ENCODE assay signal across 10 mouse cellular contexts in the genomic region with DNA sequence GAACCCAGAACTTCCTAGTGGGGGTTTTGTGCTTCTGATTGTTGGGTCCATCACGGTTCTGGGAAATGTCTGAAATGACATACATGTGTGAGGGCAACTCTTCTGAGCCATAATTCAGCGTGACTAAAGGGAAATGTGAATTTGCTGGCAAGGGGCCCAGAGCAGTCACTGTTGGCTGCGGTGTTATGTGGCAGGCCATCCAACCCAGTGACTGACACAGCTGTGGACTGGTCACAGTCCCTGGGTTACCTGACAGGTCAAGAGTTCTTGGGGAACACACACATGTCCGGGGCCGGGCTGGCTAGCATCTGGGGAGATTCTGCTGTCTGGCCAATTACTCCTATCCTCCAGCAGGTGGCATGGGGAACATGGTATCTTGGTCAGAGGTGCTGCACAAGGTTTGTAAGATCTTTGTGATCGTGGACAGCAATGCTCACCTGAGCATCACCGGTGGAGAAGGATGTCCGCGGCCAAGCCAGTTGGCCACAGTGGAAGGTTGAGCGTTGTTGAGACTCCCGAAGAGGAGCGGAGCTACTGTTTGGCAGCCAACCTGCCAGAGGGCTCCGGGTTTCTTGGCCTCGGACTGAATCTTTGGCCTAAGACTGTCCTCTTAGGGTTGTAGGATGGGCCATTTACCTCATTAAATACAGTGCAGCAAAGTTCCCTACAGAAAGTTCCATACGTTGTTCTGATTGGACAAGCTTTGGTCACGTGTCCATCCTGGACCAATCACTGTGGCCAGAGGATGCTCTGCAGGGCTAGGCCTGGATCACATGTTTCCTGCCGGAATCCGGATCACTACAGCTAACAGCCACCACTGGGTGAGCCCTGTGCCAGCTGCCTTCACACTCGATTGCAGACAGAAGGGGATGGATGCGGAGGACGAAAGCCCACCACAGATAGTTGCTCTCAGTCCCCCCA. TPM values are rescaled to one million over a fixed set of nuclear protein-coding genes. Genes with fewer than 3 reads are reported as not detected.
DNase-seq lines count a peak whose midpoint lies in the region; TF ChIP-seq lines count a peak whose summit lies in the region.
"Had no signal": no experiment of that assay in that cellular context is flagged by ENCODE, and none has a peak within 500 bp of the region (broad histone marks: within the 10 kb centered on the region; RNA-seq: fewer than 3 reads in every experiment).

No protein-coding gene starts in this region.

- TF ChIP-seq CTCF in heart, adult 2 months (IDR thresholded peaks at IDR 0.05), result peak; percentile 64
- peak; percentile 60 for TF ChIP-seq CTCF in cortical plate, adult 2 months (IDR thresholded peaks at IDR 0.05; ENCODE audit: extremely low read depth, insufficient read depth, low read length)

- no peak overlapping the region for H3K27ac ChIP-seq in heart, adult 2 months
- no peak overlapping the region for H3K27ac ChIP-seq in cortical plate, adult 2 months (ENCODE audit: insufficient read depth, low read length)
- H3K27ac ChIP-seq: heart, embryonic 15.5 days; liver, embryonic 13.5 days had no signal

- H3K36me3 ChIP-seq in heart, adult 2 months (ENCODE audit: control insufficient read depth, insufficient read depth, low read length), result no peaks in the 10 kb centered on the region
- H3K36me3 ChIP-seq: heart, embryonic 15.5 days; liver, embryonic 13.5 days had no signal

- H3K9ac ChIP-seq in heart, adult 2 months (ENCODE audit: low read depth, low read length), result no peak overlapping the region
- H3K9ac ChIP-seq: heart, embryonic 15.5 days; liver, embryonic 13.5 days had no signal

- TF ChIP-seq POLR2A in heart, adult 2 months (IDR thresholded peaks at IDR 0.05; ENCODE audit: insufficient read depth, low read depth, low read length), result no peak
- no peak for TF ChIP-seq POLR2A in cortical plate, adult 2 months (IDR thresholded peaks at IDR 0.05; ENCODE audit: extremely low read depth, insufficient read depth, low read length)

- no peaks in the 10 kb centered on the region for H3K79me2 ChIP-seq in heart, adult 2 months (replicated peaks; ENCODE audit: control insufficient read depth, insufficient read depth, low read length)

- intact Hi-C loops in heart, adult 2 months (cut with DNase I), result loop anchor here (2.0 kb wide), 1 partner anchor 118 kb away; no protein-coding TSS in a partner anchor

- DNase-seq in heart, adult 2 months, result no peak
- no peak for DNase-seq in heart, adult 11 months
- DNase-seq in 3T3-L1 (ENCODE audit: low read depth, low spot score), result peak; percentile 47
- peak; percentile 93 for DNase-seq in R1 (ENCODE audit: low read depth, low spot score)
- DNase-seq in c-Kit-positive CD71-positive TER-119-positive erythroid progenitor cells, embryonic 14.5 days (ENCODE audit: low spot score), result no peak
- DNase-seq in frontal cortex, adult 2 months (ENCODE audit: extremely low spot score in 1 of 2, low spot score in 1 of 2), result no peak
- DNase-seq in layer of hippocampus, adult 8-10 months (ENCODE audit: low spot score in 2 of 2), result no peak
- DNase-seq: liver, embryonic 13.5 days had no signal

- no peaks in the 10 kb centered on the region for H3K27me3 ChIP-seq in heart, adult 2 months (ENCODE audit: control insufficient read depth, insufficient read depth, low read length)
- H3K27me3 ChIP-seq: heart, embryonic 15.5 days; liver, embryonic 13.5 days had no signal

- no peaks in the 10 kb centered on the region for H3K4me1 ChIP-seq in heart, adult 2 months (ENCODE audit: control insufficient read depth, insufficient read depth, low read length)
- no peaks in the 10 kb centered on the region; the same call in none of the 2 replicates for H3K4me1 ChIP-seq in cortical plate, adult 2 months (ENCODE audit: control insufficient read depth, insufficient read depth, low read length)
- H3K4me1 ChIP-seq: liver, embryonic 13.5 days had no signal

- WGBS in heart, adult 2 months, result 75% methylated on average over 21 of the region's 21 CpGs

- no peak for TF ChIP-seq EP300 in heart, adult 2 months (IDR thresholded peaks at IDR 0.05; ENCODE audit: insufficient read depth, low read depth, low read length)

- H3K4me3 ChIP-seq in heart, adult 2 months, result no peak overlapping the region
- H3K4me3 ChIP-seq in cortical plate, adult 2 months (ENCODE audit: insufficient read depth, low read length), result no peak overlapping the region
- H3K4me3 ChIP-seq: heart, embryonic 15.5 days; liver, embryonic 13.5 days had no signal

RNA-seq across cellular contexts. Expression of gene Arhgap8, which starts 52.6 kb away (rescaled TPM):
- 1 to 10 TPM in 1 of 2 experiments, under 1 TPM in 1; 0.70 to 1.5 TPM for total RNA-seq in heart, adult 2 months (2021)
- 1.7 and 1.9 TPM in 2 replicates for polyA plus RNA-seq in heart, adult 2 months (2012; rRNA removed)
- polyA plus RNA-seq in cortical plate, adult 2 months (2012; rRNA removed), result 0.06 and 0.23 TPM in 2 replicates
- 0.14 and 0.48 TPM in 2 replicates for polyA plus RNA-seq in frontal cortex, adult 2 months (2012; rRNA removed)
- under 1 TPM in 3 of 4 experiments, not detected in 1; 0.18 to 0.76 (median 0.39) TPM for total RNA-seq in layer of hippocampus, adult 8-10 months (2022)

Comparison
In these comparisons a context has a peak if more than half of its experiments do, and no peak if none do; other contexts are left out.
1. DNase-seq: peak in 3T3-L1 (single experiment) and R1 (single experiment); none in heart, adult 2 months (0 of 2), heart, adult 11 months (single experiment), c-Kit-positive CD71-positive TER-119-positive erythroid progenitor cells, embryonic 14.5 days (single experiment), frontal cortex, adult 2 months (0 of 2) and layer of hippocampus, adult 8-10 months (0 of 2).